Mouse (Mus musculus): ENCODE results near the gene Samd7.
"Not testable (repeated sequence)": the region's sequence is repeated elsewhere in the genome, so short reads cannot be mapped to it uniquely, and the experiment has no call there.

Samd7 gene

DNA sequence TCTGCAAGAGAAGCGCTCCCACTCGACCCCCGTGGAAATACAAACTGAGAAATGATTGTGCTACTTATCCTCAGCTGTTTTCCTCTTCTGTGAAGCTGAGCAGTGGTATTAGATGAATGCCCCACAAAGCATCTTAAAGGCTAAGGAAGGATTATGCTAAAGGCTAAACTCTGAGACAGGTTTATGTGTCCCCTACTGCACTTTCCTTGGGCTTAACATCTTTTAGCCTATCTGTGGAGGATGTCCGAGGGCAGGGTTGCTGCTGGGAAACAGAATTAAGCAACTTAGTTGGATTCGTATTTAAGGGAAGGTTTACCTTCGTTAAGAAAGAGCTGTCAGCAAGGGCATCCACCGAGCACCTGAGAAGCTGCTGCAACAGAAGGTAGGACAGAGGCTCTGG lies at the start of gene Samd7:
Gene Samd7, plus strand, starts transcription at position 288 of the 400 bp plus-strand sequence.
- no peak for DNase-seq (ENCODE audit: low read depth, low spot score)

DNA sequence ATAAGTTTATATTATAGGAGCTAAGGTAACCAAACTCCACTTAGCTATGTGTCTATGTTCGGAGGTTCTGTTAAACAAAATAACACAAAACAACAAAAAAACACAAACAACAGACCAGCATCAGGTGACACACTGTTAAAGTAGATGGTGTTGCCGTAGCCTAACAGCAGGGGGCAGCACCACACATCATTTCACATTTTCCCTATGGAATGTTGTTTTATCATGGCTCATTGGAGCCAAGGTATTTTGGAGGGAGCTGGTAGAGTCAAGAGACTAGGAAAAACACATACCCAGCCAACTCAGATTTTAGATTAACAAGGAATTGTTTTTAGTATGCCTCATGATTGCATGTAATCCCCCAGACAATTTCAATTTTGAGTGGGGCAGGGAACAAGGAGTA lies 49.7 kb upstream of the Samd7 start:
- DNase-seq (ENCODE audit: low read depth, low spot score): peak; percentile 58

GRCm38 (mm10) chr3:30697891-30698290 lies 48.2 kb upstream of the Samd7 start:
- no peak for DNase-seq (ENCODE audit: low read depth, low spot score)

DNA sequence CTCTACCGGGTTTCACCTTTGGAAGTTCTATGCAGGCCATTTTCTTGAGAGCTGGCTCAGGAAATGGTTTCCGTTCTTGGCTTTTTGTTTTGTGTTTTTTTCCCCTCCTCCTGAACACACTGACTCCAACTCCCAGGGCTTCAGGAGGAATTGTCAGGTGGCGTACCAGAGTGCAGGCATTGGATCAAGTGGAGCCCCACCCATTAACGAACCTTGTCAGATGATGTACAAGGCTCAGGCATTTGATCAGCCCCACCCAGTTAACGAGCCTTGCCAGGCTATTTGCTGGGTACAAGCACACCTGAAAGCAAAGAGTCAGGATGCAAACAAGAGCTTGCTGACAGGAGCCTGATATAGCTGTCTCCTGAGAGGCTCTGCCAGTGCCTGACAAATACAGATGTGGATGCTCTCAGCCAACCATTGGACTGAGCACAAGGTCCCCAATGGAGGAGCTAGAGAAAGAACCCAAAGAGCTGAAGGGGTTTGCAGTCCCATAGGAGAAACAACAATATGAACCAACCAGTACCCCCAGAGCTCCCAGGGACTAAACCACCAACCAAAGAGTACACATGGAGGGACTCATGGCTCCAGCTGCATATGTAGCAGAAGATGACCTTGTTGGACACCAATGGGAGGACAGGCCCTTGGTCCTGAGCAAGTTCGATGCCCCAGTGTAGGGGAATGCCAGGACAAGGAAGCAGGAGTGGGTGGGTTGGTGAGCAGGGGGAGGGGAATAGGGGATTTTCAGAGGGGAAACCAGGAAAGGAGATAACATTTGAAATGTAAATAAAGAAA lies 46.2 kb upstream of the Samd7 start, which contains the start of gene Lrrc31:
Gene Lrrc31, minus strand, starts transcription at position 133 of the 795 bp plus-strand sequence.
- not testable (repeated sequence) for DNase-seq (ENCODE audit: low read depth, low spot score)

DNA sequence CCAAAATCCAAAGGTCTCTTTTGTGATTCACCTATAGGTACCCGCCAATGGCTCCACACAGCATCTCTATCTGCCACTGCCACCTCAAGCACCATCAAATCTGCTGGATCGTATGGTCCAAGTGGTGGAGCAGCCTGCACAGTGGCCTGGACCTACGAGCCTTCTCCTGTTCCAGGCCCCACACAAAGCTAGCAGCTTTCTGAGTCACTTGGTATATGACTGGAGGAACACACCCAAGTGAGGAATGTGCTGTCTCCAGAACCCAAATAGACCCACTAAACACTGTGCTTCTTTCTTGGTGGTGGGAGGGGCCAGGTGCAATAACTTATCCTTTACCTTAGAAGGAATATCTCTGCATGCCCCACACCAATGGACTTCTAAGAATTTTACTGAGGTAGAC lies 40.1 kb upstream of the Samd7 start:
- DNase-seq (ENCODE audit: low read depth, low spot score): no peak

- no peak for DNase-seq (ENCODE audit: low read depth, low spot score)
Measured at GRCm38 (mm10) chr3:30706614-30707276, 39.3 kb upstream of the Samd7 start.

GRCm38 (mm10) chr3:30710191-30710590 lies 35.9 kb upstream of the Samd7 start:
- DNase-seq (ENCODE audit: low read depth, low spot score): no peak

DNA sequence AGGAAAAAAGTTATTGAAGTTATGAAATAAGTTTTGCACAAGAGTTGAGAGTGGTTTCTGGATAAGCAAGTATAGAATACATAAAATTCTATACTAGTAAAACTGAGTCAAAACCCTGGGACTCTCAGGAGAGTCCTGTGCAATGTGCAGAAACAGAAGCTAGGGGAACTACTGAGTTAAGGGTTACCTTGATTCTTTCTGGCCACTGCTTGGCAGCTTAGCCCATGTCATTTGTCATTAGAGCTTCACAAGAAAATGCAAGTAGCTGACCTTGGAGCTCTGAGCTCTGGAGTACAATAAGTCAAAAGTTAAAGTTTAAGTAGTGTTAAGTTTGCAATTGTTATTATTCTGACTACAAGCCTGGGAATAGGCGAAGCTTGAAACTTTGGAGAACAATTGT lies 32.8 kb upstream of the Samd7 start:
- DNase-seq (ENCODE audit: low read depth, low spot score): no peak

DNA sequence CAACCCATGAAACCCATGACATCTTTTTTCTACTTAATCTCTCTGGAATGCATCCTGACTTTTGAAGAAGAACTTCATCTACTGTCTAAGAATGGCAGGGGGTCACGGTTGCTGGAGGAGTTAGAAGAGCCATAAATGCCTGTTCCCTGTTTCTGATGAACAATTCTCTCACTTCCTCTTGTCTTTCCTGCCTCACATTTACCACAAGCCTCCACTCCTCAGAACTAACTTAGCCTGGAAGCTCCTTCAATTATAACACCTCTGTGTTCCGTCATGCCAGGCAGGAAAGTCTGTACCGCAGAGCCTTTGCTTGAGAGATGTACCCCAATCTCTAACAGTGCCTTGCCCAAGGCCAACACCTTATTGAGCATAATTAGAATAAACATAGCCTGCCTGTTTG lies 27.4 kb upstream of the Samd7 start:
- no peak for DNase-seq (ENCODE audit: low read depth, low spot score)

GRCm38 (mm10) chr3:30722036-30722435 lies 24.1 kb upstream of the Samd7 start:
- no peak for DNase-seq (ENCODE audit: low read depth, low spot score)

GRCm38 (mm10) chr3:30722461-30722860 lies 23.6 kb upstream of the Samd7 start:
- no peak for DNase-seq (ENCODE audit: low read depth, low spot score)

- no peak for DNase-seq (ENCODE audit: low read depth, low spot score)
Measured at GRCm38 (mm10) chr3:30723179-30723578, 22.9 kb upstream of the Samd7 start.

DNA sequence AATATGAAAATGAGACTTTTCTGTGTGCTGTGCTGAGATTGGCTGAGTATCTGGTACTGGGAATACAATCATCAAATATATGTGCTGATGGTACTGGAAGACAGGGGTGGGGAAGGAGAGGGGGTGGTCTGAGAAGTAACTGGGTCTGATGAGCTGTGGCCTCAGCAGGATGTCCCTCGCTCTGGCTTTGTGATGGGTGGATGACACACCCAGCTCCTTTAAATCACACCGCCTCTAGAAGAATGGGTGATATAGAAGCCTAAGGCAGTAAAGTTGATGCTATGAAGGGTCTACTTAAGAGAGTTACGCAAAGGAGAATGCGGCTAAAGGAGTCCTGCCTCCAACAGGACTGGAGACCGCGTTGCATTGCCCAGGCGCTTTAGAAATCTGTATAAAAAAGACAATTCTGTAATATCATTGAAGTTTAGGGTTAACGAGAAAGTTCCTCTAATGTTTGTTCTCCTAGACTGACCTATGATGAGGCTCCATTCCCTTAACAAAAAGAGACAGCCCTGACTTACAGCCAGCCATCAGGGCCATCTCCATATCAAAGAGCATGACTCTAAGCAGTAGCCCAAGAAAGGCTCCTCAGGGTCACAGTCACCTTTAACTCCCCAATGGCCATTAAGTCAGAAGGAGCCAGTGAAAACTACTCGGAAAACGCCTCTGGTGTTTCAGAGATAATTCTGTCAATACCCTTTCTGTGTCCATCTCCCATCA lies 21.8 kb upstream of the Samd7 start:
- no peak for DNase-seq (ENCODE audit: low read depth, low spot score)

DNA sequence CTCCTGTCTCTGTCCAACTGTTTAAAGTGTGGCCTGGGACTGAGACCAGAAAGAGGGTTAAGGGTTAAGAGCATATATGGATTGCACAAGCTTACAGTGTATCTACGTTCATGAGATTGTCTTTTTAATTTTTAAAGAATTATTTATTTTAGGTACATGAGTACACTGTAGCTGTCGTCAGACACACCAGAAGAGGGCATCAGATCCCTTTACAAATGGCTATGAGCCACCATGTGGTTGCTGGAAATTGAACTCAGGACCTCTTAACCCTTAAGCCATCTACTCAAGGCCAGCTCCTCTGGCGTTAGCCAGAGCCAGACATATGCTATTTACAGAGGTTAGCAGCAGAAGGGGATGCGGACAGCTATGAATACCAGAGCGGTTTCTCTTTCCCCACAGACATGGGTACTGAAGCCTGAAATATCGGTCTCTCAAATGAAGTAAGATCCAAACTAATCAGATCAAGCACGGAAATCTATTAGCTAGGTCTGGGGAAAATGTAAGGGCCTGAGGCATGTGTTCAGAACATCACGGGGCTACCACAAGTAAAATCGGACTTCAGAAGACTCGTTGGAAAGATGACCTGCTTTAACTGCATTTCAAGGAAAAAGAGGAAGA lies 21.1 kb upstream of the Samd7 start:
- no peak for DNase-seq (ENCODE audit: low read depth, low spot score)

GRCm38 (mm10) chr3:30725514-30725913 lies 20.6 kb upstream of the Samd7 start:
- no peak for DNase-seq (ENCODE audit: low read depth, low spot score)

GRCm38 (mm10) chr3:30727209-30727608 lies 18.9 kb upstream of the Samd7 start:
- DNase-seq (ENCODE audit: low read depth, low spot score): no peak

DNA sequence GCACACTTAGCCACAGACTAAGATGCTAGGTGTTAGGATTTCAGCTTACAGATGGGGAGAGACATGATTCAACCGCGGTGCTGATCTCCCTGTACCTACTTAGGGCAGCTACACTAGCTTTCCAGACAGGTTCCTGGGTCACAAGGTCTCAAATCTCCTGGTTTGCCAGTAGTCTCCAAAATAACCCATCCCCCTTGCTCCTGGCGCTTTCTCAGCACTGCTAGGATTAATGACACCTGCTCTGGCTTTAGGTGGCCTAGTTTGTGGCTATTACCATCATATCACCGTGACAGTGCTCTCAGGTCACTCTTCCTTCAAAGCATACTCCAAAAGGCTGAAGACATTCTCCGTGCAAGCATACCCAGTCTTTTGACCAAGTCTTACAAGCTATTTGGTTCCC lies 17.0 kb upstream of the Samd7 start:
- DNase-seq (ENCODE audit: low read depth, low spot score): no peak

- no peak for DNase-seq (ENCODE audit: low read depth, low spot score)
Measured at GRCm38 (mm10) chr3:30736809-30737208, 9.3 kb upstream of the Samd7 start.

GRCm38 (mm10) chr3:30741306-30741705 lies 4.8 kb upstream of the Samd7 start:
- no peak for DNase-seq (ENCODE audit: low read depth, low spot score)

- DNase-seq (ENCODE audit: low read depth, low spot score): no peak
Measured at GRCm38 (mm10) chr3:30742891-30743290, 3.2 kb upstream of the Samd7 start.

DNA sequence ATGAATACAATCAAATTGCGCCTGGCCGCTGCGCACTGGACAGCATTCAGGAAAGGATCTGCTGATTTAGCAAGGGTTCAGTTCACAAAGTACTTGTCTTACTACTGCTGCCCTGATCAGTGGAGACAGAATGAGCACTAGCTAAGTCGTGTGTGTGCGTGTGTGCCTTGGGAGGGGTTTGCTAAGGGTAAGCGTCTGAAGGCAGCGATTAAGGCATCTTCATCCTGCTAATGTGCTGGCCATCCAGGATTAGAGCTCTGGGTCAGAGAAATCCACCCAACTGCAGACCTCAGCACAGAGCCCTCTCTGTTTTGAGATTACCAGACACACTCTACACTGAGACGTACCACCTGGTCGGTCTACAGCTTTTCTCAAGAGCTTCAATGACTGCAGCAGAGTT lies 2.2 kb downstream of the Samd7 start:
- no peak for DNase-seq (ENCODE audit: low read depth, low spot score)

- DNase-seq (ENCODE audit: low read depth, low spot score): no peak
Measured at GRCm38 (mm10) chr3:30754696-30755095, 8.6 kb downstream of the Samd7 start.

Measured in embryo, embryonic 11.5 days (tissue).